ENCODE assay signal across 26 mouse cellular contexts in genomic region chr6:6263293-6263911, GRCm38 (mm10). TPM values are rescaled to one million over a fixed set of nuclear protein-coding genes. Genes with fewer than 3 reads are reported as not detected.
DNase-seq lines count a peak whose midpoint lies in the region; ATAC-seq and TF ChIP-seq lines count a peak whose summit lies in the region.
"Had no signal": no experiment of that assay in that cellular context is flagged by ENCODE, and none has a peak within 500 bp of the region (broad histone marks: within the 10 kb centered on the region; RNA-seq: fewer than 3 reads in every experiment).

No protein-coding gene starts in this region.

- no peak for TF ChIP-seq EP300 in MEL (IDR thresholded peaks at IDR 0.05; ENCODE audit: low read depth in 1 of 2, low read length in 2 of 2)
- no peak for TF ChIP-seq EP300 in stomach, postnatal 0 days (optimal IDR thresholded peaks at IDR 0.05)

- no peak for TF ChIP-seq RAD21 in MEL (IDR thresholded peaks at IDR 0.05; ENCODE audit: low read depth, low read length)

- no peaks in the 10 kb centered on the region for H3K4me1 ChIP-seq in MEL (ENCODE audit: control insufficient read depth in 1 of 2, insufficient read depth in 2 of 2, low read length in 2 of 2)
- H3K4me1 ChIP-seq in stomach, postnatal 0 days (replicated peaks; ENCODE audit: control insufficient read depth, insufficient read depth) = no peaks in the 10 kb centered on the region
- H3K4me1 ChIP-seq: forebrain, embryonic 10.5 days; heart, embryonic 15.5 days had no signal

- no peak overlapping the region for H3K4me3 ChIP-seq in MEL (ENCODE audit: control insufficient read depth in 1 of 2, insufficient read depth in 1 of 2, low read depth in 2 of 2, low read length in 2 of 2)
- no peak overlapping the region for H3K4me3 ChIP-seq in stomach, postnatal 0 days (ENCODE audit: low read depth, low read length)
- H3K4me3 ChIP-seq: forebrain, embryonic 10.5 days; gastrocnemius, adult 2 months; heart, embryonic 15.5 days had no signal

- H3K4me2 ChIP-seq in stomach, postnatal 0 days (replicated peaks; ENCODE audit: low read depth) = no peak overlapping the region
- H3K4me2 ChIP-seq: heart, embryonic 11.5 days; heart, embryonic 15.5 days; hindbrain, embryonic 14.5 days had no signal

- peak; percentile 78 for ATAC-seq in common myeloid progenitor, adult 5-6 weeks (replicated peaks; ENCODE audit: low read depth, poor library complexity, severe bottlenecking)
- peak; percentile 75 for ATAC-seq in megakaryocyte, adult 5-6 weeks (ENCODE audit: poor library complexity, severe bottlenecking)
- no peak for ATAC-seq in stomach, postnatal 0 days (ENCODE audit: low FRiP score, low TSS enrichment)
- ATAC-seq: forebrain, embryonic 14.5 days; forebrain, postnatal 0 days; hindbrain, postnatal 0 days; inflammation-experienced regulatory T-cells, adult 6 months; intestine, embryonic 16.5 days; Patski had no signal

- H3K36me3 ChIP-seq in MEL (ENCODE audit: control insufficient read depth in 1 of 2, insufficient read depth in 2 of 2, low read length in 2 of 2) = no peaks in the 10 kb centered on the region
- H3K36me3 ChIP-seq in stomach, postnatal 0 days (ENCODE audit: control insufficient read depth, insufficient read depth, low read length) = no peaks in the 10 kb centered on the region
- H3K36me3 ChIP-seq: forebrain, embryonic 10.5 days; heart, embryonic 15.5 days had no signal

- H3K9me3 ChIP-seq in MEL (replicated peaks; ENCODE audit: insufficient read depth, low read length) = no peaks in the 10 kb centered on the region
- H3K9me3 ChIP-seq in stomach, postnatal 0 days (ENCODE audit: control insufficient read depth, low read length) = no peaks in the 10 kb centered on the region
- H3K9me3 ChIP-seq: forebrain, embryonic 10.5 days; heart, embryonic 15.5 days had no signal

- TF ChIP-seq CTCF in MEL (IDR thresholded peaks at IDR 0.05 in 2 of 3, conservative IDR thresholded peaks at IDR 0.05 in 1 of 3; ENCODE audit: control insufficient read depth in 1 of 3, insufficient read depth in 1 of 3, low read depth in 2 of 3, low read length in 3 of 3, poor library complexity in 1 of 3, severe bottlenecking in 1 of 3) = no peak
- no peak for TF ChIP-seq CTCF in stomach, postnatal 0 days (IDR thresholded peaks at IDR 0.05; ENCODE audit: low read depth)

- no peak overlapping the region for H3K9ac ChIP-seq in MEL (ENCODE audit: control insufficient read depth, low read depth, low read length, poor library complexity, severe bottlenecking)
- no peak overlapping the region for H3K9ac ChIP-seq in stomach, postnatal 0 days (ENCODE audit: low read length)
- H3K9ac ChIP-seq: forebrain, postnatal 0 days; heart, embryonic 15.5 days; hindbrain, embryonic 14.5 days had no signal

- no peaks in the 10 kb centered on the region for H3K79me2 ChIP-seq in MEL (ENCODE audit: control insufficient read depth, insufficient read depth, low read length, poor library complexity)

- H3K27ac ChIP-seq in MEL (ENCODE audit: control insufficient read depth, low read depth, low read length) = no peak overlapping the region
- no peak overlapping the region for H3K27ac ChIP-seq in stomach, postnatal 0 days (replicated peaks)
- H3K27ac ChIP-seq: forebrain, embryonic 10.5 days; gastrocnemius, adult 2 months; heart, embryonic 15.5 days; hindbrain, embryonic 14.5 days; hindbrain, postnatal 0 days had no signal

- WGBS in stomach, postnatal 0 days = 83% methylated on average over 4 of the region's 4 CpGs

- TF ChIP-seq POLR2A in MEL (IDR thresholded peaks at IDR 0.05; ENCODE audit: control insufficient read depth in 1 of 2, insufficient read depth in 1 of 2, low read depth in 1 of 2, low read length in 2 of 2, poor library complexity in 1 of 2) = no peak

- DNase-seq in MEL (ENCODE audit: low read depth, low spot score) = peak; percentile 3
- DNase-seq in kidney, postnatal 36 days = no peak
- no peak for DNase-seq in stomach, postnatal 0 days (ENCODE audit: low spot score)
- DNase-seq in thymus, postnatal 25 days = no peak
- DNase-seq: adrenal gland, adult 2 months; adrenal gland, postnatal 14 days; cerebellum, adult 11-12 months; cerebellum, adult 8-10 months; cerebellum, postnatal 10 days; cerebellum, postnatal 36 days; forebrain, postnatal 0 days; gastrocnemius, adult 2 months; gastrocnemius, postnatal 14 days; heart, postnatal 10 days; heart, postnatal 36 days had no signal

- no peaks in the 10 kb centered on the region for H3K27me3 ChIP-seq in MEL (ENCODE audit: control insufficient read depth in 1 of 2, insufficient read depth in 2 of 2, low read length in 2 of 2)
- H3K27me3 ChIP-seq in stomach, postnatal 0 days (ENCODE audit: control insufficient read depth, insufficient read depth, low read length) = no peaks in the 10 kb centered on the region
- H3K27me3 ChIP-seq: heart, embryonic 15.5 days; Patski had no signal

TF ChIP-seq in MEL, 35 proteins besides CTCF, POLR2A, EP300 and RAD21:
- TF ChIP-seq UBTF (IDR thresholded peaks at IDR 0.05; ENCODE audit: borderline replicate concordance, insufficient read depth, low read depth, low read length) (no peak), POLR2AphosphoS5 (IDR thresholded peaks at IDR 0.05; ENCODE audit: borderline replicate concordance, low read depth, low read length) (no peak), NRF1 (IDR thresholded peaks at IDR 0.05; ENCODE audit: insufficient read depth, low read depth, low read length, poor library complexity, severe bottlenecking) (no peak), MYB (IDR thresholded peaks at IDR 0.05; ENCODE audit: low read depth, low read length) (no peak), MAFK (IDR thresholded peaks at IDR 0.05; ENCODE audit: borderline replicate concordance, low read depth, low read length) (no peak), MEF2A (IDR thresholded peaks at IDR 0.05; ENCODE audit: extremely low read depth, insufficient replicate concordance, low read depth, low read length, poor library complexity, severe bottlenecking) (no peak), USF2 (IDR thresholded peaks at IDR 0.05; ENCODE audit: borderline replicate concordance in 1 of 2, insufficient read depth in 1 of 2, low read depth in 1 of 2, low read length in 2 of 2) (no peak), CHD2 (IDR thresholded peaks at IDR 0.05; ENCODE audit: low read length) (no peak), TCF12 (IDR thresholded peaks at IDR 0.05; ENCODE audit: low read depth, low read length) (no peak), JUND (IDR thresholded peaks at IDR 0.05; ENCODE audit: low read depth, low read length) (no peak), GATA1 (IDR thresholded peaks at IDR 0.05; ENCODE audit: low read depth, low read length) (no peak), RCOR1 (IDR thresholded peaks at IDR 0.05; ENCODE audit: low read depth, low read length) (no peak), TBP (IDR thresholded peaks at IDR 0.05; ENCODE audit: low read depth, low read length) (no peak)

RNA-seq across cellular contexts. Expression of gene Slc25a13, which starts 46.4 kb away (rescaled TPM):
- total RNA-seq in MEL (2012; rRNA removed) = 15.6 and 16.3 TPM in 2 replicates
- 10 to 100 TPM in 1 of 2 experiments, not detected in 1; 16.7 TPM for polyA plus RNA-seq in MEL (2012; ENCODE audit: insufficient read depth in 1 of 2, insufficient read length in 2 of 2, low read depth in 1 of 2, low replicate concordance in 2 of 2, missing spikeins in 1 of 2)
- 30.9 and 58.0 TPM in 2 replicates for total RNA-seq in common myeloid progenitor, adult 5-6 weeks (2017)
- total RNA-seq in megakaryocyte, adult 5-6 weeks (2015) = 16.6 and 17.1 TPM in 2 replicates
- total RNA-seq in megakaryocyte, adult 5-6 weeks (2017) = 22.3 and 22.8 TPM in 2 replicates
- polyA plus RNA-seq in stomach, postnatal 0 days (2015; fragmentation: Nextera tagmentation; extraction: Ambion mirVana) = 17.4 and 18.5 TPM in 2 replicates
